Mouse (Mus musculus) neural tube, embryonic 14.5 days (tissue): ENCODE results near the gene Krt83. TPM values are rescaled to one million over a fixed set of nuclear protein-coding genes. Genes with fewer than 3 reads are reported as not detected.

Source experiments
- ATAC-seq: fragments of 200-750 bp; cut with Nextera tagmentation; 2 replicates; pipeline ENCODE4 v1.8.0; 2017; ENCODE audit warnings: low read depth, mild to moderate bottlenecking, moderate TSS enrichment, moderate library complexity
- H3K27ac ChIP-seq: fragments of 300-500 bp; sonication (generic); 2 replicates; pipeline ENCODE4 v1.5.1; 2014; ENCODE audit warnings: low read depth, mild to moderate bottlenecking, control low read depth, low read length, moderate library complexity, mixed read lengths
- H3K27me3 ChIP-seq: fragments of 300-500 bp; sonication (generic); 2 replicates; pipeline ENCODE4 v1.6.1; 2014; ENCODE audit warnings: low read length; ENCODE audit not compliant: control insufficient read depth, insufficient read depth
- H3K36me3 ChIP-seq: fragments of 300-500 bp; sonication (generic); 2 replicates; pipeline ENCODE4 v1.6.1; 2014; ENCODE audit warnings: low read length, mixed read lengths; ENCODE audit not compliant: control insufficient read depth, insufficient read depth
- H3K4me1 ChIP-seq: fragments of 300-500 bp; sonication (generic); 2 replicates; pipeline ENCODE4 v1.6.1; 2014; ENCODE audit warnings: low read length; ENCODE audit not compliant: control insufficient read depth, insufficient read depth
- H3K4me2 ChIP-seq: fragments of 300-500 bp; sonication (generic); 2 replicates; pipeline ENCODE4 v1.6.1; 2014; ENCODE audit warnings: mild to moderate bottlenecking, low read depth, low read length, control low read depth
- H3K4me3 ChIP-seq: fragments of 300-500 bp; sonication (generic); 2 replicates; pipeline ENCODE4 v1.5.1; 2014; ENCODE audit warnings: low read depth, low read length, control low read depth, mixed read lengths
- H3K9ac ChIP-seq: fragments of 300-500 bp; sonication (generic); replicated peaks from 2 replicates; pipeline ENCODE4 v1.6.1; 2014; ENCODE audit warnings: low read depth, mild to moderate bottlenecking, control low read depth, low read length, mixed read lengths
- H3K9me3 ChIP-seq: fragments of 300-500 bp; sonication (generic); 2 replicates; pipeline ENCODE4 v1.6.1; 2016; ENCODE audit warnings: low read length; ENCODE audit not compliant: control insufficient read depth
- WGBS: fragments of 180-500 bp; shearing (Covaris S2); extraction: QIAGEN DNeasy Blood & Tissue Kit; methylation state at CpG from one replicate; pipeline ENCODE4 v1.1.7; 2014; 5-methylcytosine and 5-hydroxymethylcytosine counted together
- polyA plus RNA-seq: library from polyadenylated mRNA; unstranded; fragments of >200 nt; fragmentation: Nextera tagmentation; extraction: Ambion mirVana; gene quantifications from 2 replicates; pipeline ENCODE4 v1.2.1, GENCODE M21; 2014

Gene Krt83
- polyA plus RNA-seq, 1 experiment from 2014 or later, result not detected

- no peaks in the 10 kb centered on the region for H3K27me3 ChIP-seq
- H3K4me3 ChIP-seq, result no peak overlapping the region
- no peak overlapping the region for H3K27ac ChIP-seq
- H3K9me3 ChIP-seq, result no peaks in the 10 kb centered on the region
- no peaks in the 10 kb centered on the region for H3K36me3 ChIP-seq
- H3K4me2 ChIP-seq, result no peak overlapping the region
- 87% methylated on average over 6 of the region's 6 CpGs for WGBS
- no peak overlapping the region for H3K9ac ChIP-seq
- no peak for ATAC-seq
- H3K4me1 ChIP-seq, result no peaks in the 10 kb centered on the region
These were observed 35.4 kb downstream of the Krt83 start for GRCm38 (mm10) chr15:101455891-101456290.

- no peak overlapping the region for H3K4me3 ChIP-seq
- no peaks in the 10 kb centered on the region for H3K4me1 ChIP-seq
- WGBS, result 88% methylated on average over 2 of the region's 2 CpGs
- no peak overlapping the region for H3K27ac ChIP-seq
- no peaks in the 10 kb centered on the region for H3K36me3 ChIP-seq
- H3K9me3 ChIP-seq, result no peaks in the 10 kb centered on the region
- H3K27me3 ChIP-seq, result no peaks in the 10 kb centered on the region
- H3K4me2 ChIP-seq, result no peak overlapping the region
- no peak for ATAC-seq
- H3K9ac ChIP-seq, result no peak overlapping the region
These were observed 36.0 kb downstream of the Krt83 start for GRCm38 (mm10) chr15:101455292-101455691.

DNA sequence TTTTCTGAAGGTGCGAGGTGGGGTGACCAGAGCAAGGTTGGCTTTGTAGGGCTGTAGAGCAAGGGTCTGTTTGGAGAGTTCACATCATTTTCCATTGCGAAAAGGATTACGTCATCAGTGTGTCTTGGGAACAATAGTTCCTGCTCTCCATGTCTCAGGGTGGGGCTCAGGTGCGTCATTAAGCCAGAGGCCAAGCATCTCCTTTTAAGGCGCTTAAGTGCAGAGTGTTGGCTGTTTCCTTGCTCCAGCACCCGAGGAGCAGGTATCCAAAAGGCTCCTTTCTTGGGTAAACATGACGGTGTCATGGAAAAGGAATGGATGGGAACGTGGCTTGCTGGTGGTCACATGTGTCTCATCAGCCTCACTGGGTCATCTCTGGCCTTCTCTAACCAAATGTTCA is 36.5 kb downstream of the Krt83 start:
- Histone ChIP-seq H3K9me3 (no peaks in the 10 kb centered on the region), H3K27ac (no peak overlapping the region), H3K36me3 (no peaks in the 10 kb centered on the region), H3K4me2 (no peak overlapping the region), H3K9ac (no peak overlapping the region), H3K4me3 (no peak overlapping the region), H3K27me3 (no peaks in the 10 kb centered on the region), H3K4me1 (no peaks in the 10 kb centered on the region)
- no peak for ATAC-seq
- 88% methylated on average over 8 of the region's 8 CpGs for WGBS

- H3K4me2 ChIP-seq, result no peak overlapping the region
- no peak overlapping the region for H3K4me3 ChIP-seq
- 6% methylated on average over 13 of the region's 13 CpGs for WGBS
- no peak overlapping the region for H3K27ac ChIP-seq
- no peaks in the 10 kb centered on the region for H3K4me1 ChIP-seq
- no peak for ATAC-seq
- H3K9me3 ChIP-seq, result no peaks in the 10 kb centered on the region
- no peaks in the 10 kb centered on the region for H3K27me3 ChIP-seq
- no peak overlapping the region for H3K9ac ChIP-seq
- no peaks in the 10 kb centered on the region for H3K36me3 ChIP-seq
These were observed 38.1 kb downstream of the Krt83 start for GRCm38 (mm10) chr15:101453093-101453736.

- H3K4me3 ChIP-seq, result no peak within 1 kb of the TSS
- no peak for ATAC-seq
- H3K36me3 ChIP-seq, result no peaks in the 10 kb centered on the region
- H3K4me1 ChIP-seq, result no peaks in the 10 kb centered on the region
- no peaks in the 10 kb centered on the region for H3K9me3 ChIP-seq
- H3K27ac ChIP-seq, result no peak within 1 kb of the TSS
- WGBS, result 78% methylated on average over 2 of the region's 2 CpGs
- H3K4me2 ChIP-seq, result no peak within 1 kb of the TSS
- H3K9ac ChIP-seq, result no peak within 1 kb of the TSS
- H3K27me3 ChIP-seq, result no peaks in the 10 kb centered on the region
These were observed 43.9 kb downstream of the Krt83 start, which contains the start of gene Krt88 for GRCm38 (mm10) chr15:101447444-101447843. Gene Krt88, plus strand, starts transcription at chr15:101447744.

DNA sequence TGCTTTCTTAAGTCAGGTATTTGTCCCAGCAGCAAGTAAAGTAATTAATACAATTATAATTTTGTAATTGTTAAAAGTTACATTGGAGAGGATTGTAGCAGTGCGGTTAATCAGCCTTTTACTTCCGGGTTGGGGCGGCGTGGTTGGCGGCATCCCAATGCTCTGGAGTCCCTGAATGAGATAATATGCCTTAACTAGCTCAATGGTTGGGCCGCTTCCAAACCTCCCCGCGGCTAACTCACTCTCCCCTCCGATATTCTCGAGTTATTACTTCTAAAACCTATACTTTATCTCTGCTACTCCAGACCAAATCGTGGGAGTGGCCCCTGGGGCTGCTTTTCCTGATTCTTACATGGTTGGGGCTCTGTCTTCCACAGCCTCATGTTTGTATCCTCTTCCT is 44.7 kb downstream of the Krt83 start:
- no peak for ATAC-seq
- Histone ChIP-seq H3K27me3 (no peaks in the 10 kb centered on the region), H3K9me3 (no peaks in the 10 kb centered on the region), H3K4me1 (no peaks in the 10 kb centered on the region), H3K36me3 (no peaks in the 10 kb centered on the region), H3K4me2 (no peak overlapping the region), H3K9ac (no peak overlapping the region), H3K27ac (no peak overlapping the region), H3K4me3 (no peak overlapping the region)
- WGBS, result 73% methylated on average over 11 of the region's 11 CpGs

DNA sequence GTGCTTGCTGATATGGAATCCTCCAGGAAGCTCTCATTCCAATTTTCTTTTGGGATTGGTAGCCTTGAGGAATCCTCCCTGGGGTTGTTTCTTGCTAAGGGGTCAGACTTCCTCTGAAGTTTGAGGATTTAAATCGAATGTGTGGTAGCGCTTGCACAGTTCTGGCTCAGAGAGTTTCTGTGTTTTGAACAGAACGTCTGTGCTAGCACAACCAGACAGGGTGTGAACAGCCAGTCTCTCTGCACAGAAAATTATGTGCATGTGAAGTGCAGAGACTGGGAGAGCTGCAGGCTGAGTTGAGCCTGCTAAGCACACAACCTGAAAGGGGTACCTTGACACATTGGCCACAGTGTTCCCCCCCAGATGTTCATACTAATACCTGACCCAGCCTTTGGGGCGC is 50.5 kb downstream of the Krt83 start:
- Histone ChIP-seq H3K27ac (no peak overlapping the region), H3K9ac (no peak overlapping the region), H3K27me3 (peaks cover 12% of the 10 kb centered on the region), H3K9me3 (no peaks in the 10 kb centered on the region), H3K4me2 (no peak overlapping the region), H3K4me1 (0 out of 2 replicates have a peak, but pooled peaks cover 4% of the 10 kb centered on the region), H3K4me3 (no peak overlapping the region), H3K36me3 (no peaks in the 10 kb centered on the region)
- ATAC-seq, result no peak
- 87% methylated on average over 4 of the region's 4 CpGs for WGBS

- Histone ChIP-seq H3K9ac (peak within 1 kb of the TSS; percentile 46), H3K36me3 (no peaks in the 10 kb centered on the region), H3K27me3 (peaks cover 12% of the 10 kb centered on the region), H3K4me1 (0 out of 2 replicates have a peak, but pooled peaks cover 4% of the 10 kb centered on the region), H3K27ac (no peak within 1 kb of the TSS), H3K4me3 (peak within 1 kb of the TSS; percentile 33), H3K4me2 (peak within 1 kb of the TSS; percentile 62), H3K9me3 (no peaks in the 10 kb centered on the region)
- WGBS, result under 1% methylated on average over 33 of the region's 34 CpGs
- ATAC-seq, result no peak
These were observed 52.8 kb downstream of the Krt83 start, which contains the start of gene Krt87 for GRCm38 (mm10) chr15:101438555-101438954. Gene Krt87, minus strand, starts transcription at chr15:101438804.

DNA sequence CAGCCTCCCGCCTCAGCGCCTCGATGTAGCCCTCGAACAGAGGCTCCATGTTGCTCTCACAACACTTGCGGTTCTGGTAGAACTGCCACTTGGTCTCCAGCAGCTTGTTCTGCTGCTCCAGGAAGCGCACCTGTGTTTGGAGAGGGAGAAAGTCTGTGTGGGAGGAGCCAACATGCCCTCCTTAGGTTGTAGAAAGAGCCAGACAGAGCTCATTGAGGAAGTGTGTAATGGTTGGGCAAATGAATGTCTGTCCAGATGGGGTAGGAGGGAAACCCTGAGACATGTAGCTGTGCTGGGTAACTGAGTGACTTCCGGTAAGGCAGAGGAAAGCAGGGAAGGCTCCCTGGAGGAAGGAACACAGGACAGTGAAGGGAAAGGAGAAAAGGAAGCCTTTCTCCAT is 54.7 kb downstream of the Krt83 start:
- Histone ChIP-seq H3K4me3 (no peak overlapping the region), H3K4me1 (0 out of 2 replicates have a peak, but pooled peaks cover 4% of the 10 kb centered on the region), H3K27ac (no peak overlapping the region), H3K4me2 (no peak overlapping the region), H3K9ac (no peak overlapping the region), H3K27me3 (peaks cover 12% of the 10 kb centered on the region), H3K36me3 (no peaks in the 10 kb centered on the region), H3K9me3 (no peaks in the 10 kb centered on the region)
- no peak for ATAC-seq
- 92% methylated on average over 7 of the region's 7 CpGs for WGBS
